Mouse (Mus musculus) kidney, postnatal 14 days (tissue): ENCODE measurements around the gene Mvb12a.

Source experiments
- DNase-seq: peaks from one replicate; pipeline ENCODE4 v3.0.0; 2022; ENCODE audit warnings: mixed read lengths

The Mvb12a gene

GRCm38 (mm10) chr8:71566501-71566900 lies 23.8 kb downstream of the Mvb12a start, which contains the start of gene Nxnl1:
TSS of gene Nxnl1 (minus strand) at chr8:71566601.
- no peak for DNase-seq

GRCm38 (mm10) chr8:71567587-71567986 lies 24.9 kb downstream of the Mvb12a start:
- no peak for DNase-seq

- peak; percentile 91 for DNase-seq
These were observed 25.7 kb downstream of the Mvb12a start, which contains the start of gene Slc27a1 for GRCm38 (mm10) chr8:71568387-71568937. TSS of gene Slc27a1 (plus strand) at chr8:71568882.

- DNase-seq = no peak
These were observed 26.2 kb downstream of the Mvb12a start for GRCm38 (mm10) chr8:71568941-71569340.

- DNase-seq = peak; percentile 96
These were observed 26.9 kb downstream of the Mvb12a start for GRCm38 (mm10) chr8:71569366-71570290.

GRCm38 (mm10) chr8:71570291-71570954 lies 27.7 kb downstream of the Mvb12a start:
- DNase-seq = peak; percentile 98

GRCm38 (mm10) chr8:71572077-71572476 lies 29.4 kb downstream of the Mvb12a start:
- no peak for DNase-seq

GRCm38 (mm10) chr8:71572847-71573633 lies 30.3 kb downstream of the Mvb12a start:
- DNase-seq = peak; percentile 78

- no peak for DNase-seq
These were observed 31.7 kb downstream of the Mvb12a start for GRCm38 (mm10) chr8:71574426-71574825.

GRCm38 (mm10) chr8:71575020-71575419 lies 32.3 kb downstream of the Mvb12a start:
- DNase-seq = no peak

GRCm38 (mm10) chr8:71577856-71578387 lies 35.2 kb downstream of the Mvb12a start:
- DNase-seq = no peak

GRCm38 (mm10) chr8:71579009-71579408 lies 36.3 kb downstream of the Mvb12a start:
- no peak for DNase-seq

- DNase-seq = no peak
These were observed 36.8 kb downstream of the Mvb12a start for GRCm38 (mm10) chr8:71579476-71579875.

- DNase-seq = no peak
These were observed 37.5 kb downstream of the Mvb12a start for GRCm38 (mm10) chr8:71580201-71580600.

- peak; percentile 58 for DNase-seq
These were observed 44.2 kb downstream of the Mvb12a start for GRCm38 (mm10) chr8:71586891-71587290.

- DNase-seq = no peak
These were observed 46.0 kb downstream of the Mvb12a start for GRCm38 (mm10) chr8:71588762-71589161.

GRCm38 (mm10) chr8:71591017-71591416 lies 48.3 kb downstream of the Mvb12a start:
- DNase-seq = no peak

- DNase-seq = peak; percentile 98
These were observed 49.0 kb downstream of the Mvb12a start, which contains the start of gene Pgls for GRCm38 (mm10) chr8:71591471-71592373. TSS of gene Pgls (plus strand) at chr8:71592176.

GRCm38 (mm10) chr8:71592374-71593170 lies 49.9 kb downstream of the Mvb12a start:
- DNase-seq = peak; percentile 90
